Mouse (Mus musculus): Measurements from ENCODE around the gene Mfn1. TPM values are rescaled to one million over a fixed set of nuclear protein-coding genes. Genes with fewer than 3 reads are reported as not detected.
A peak's percentile ranks its signal among the peaks of the same experiment; 100 is the strongest.

The Mfn1 gene
- polyA plus RNA-seq, 1 experiment from 2014 or later, result 32.2 TPM

GRCm38 (mm10) chr3:32494387-32495087 lies 34.7 kb upstream of the Mfn1 start:
- Histone ChIP-seq H3K27ac (ENCODE audit: low read length) (no peak overlapping the region), H3K27me3 (ENCODE audit: control insufficient read depth, insufficient read depth, low read depth, low read length) (no peaks in the 10 kb centered on the region), H3K4me1 (replicated peaks; ENCODE audit: control insufficient read depth, insufficient read depth, low read length) (no peaks in the 10 kb centered on the region), H3K4me3 (ENCODE audit: low read length) (no peak overlapping the region), H3K36me3 (ENCODE audit: control insufficient read depth, insufficient read depth, low read length) (no peaks in the 10 kb centered on the region), H3K9ac (ENCODE audit: low read length) (no peak overlapping the region), H3K4me2 (ENCODE audit: low read depth, low read length) (no peak overlapping the region), H3K9me3 (ENCODE audit: control insufficient read depth, low read length) (no peaks in the 10 kb centered on the region)
- ATAC-seq (ENCODE audit: low read depth), result no peak
- 82% methylated on average over 8 of the region's 8 CpGs for WGBS

- no peak overlapping the region for H3K4me2 ChIP-seq (ENCODE audit: low read depth, low read length)
- no peaks in the 10 kb centered on the region for H3K36me3 ChIP-seq (ENCODE audit: control insufficient read depth, insufficient read depth, low read length)
- no peak overlapping the region for H3K9ac ChIP-seq (ENCODE audit: low read length)
- no peak overlapping the region for H3K4me3 ChIP-seq (ENCODE audit: low read length)
- H3K4me1 ChIP-seq (replicated peaks; ENCODE audit: control insufficient read depth, insufficient read depth, low read length), result no peaks in the 10 kb centered on the region
- 71% methylated on average over 8 of the region's 8 CpGs for WGBS
- no peak for ATAC-seq (ENCODE audit: low read depth)
- no peaks in the 10 kb centered on the region for H3K9me3 ChIP-seq (ENCODE audit: control insufficient read depth, low read length)
- H3K27ac ChIP-seq (ENCODE audit: low read length), result no peak overlapping the region
- no peaks in the 10 kb centered on the region for H3K27me3 ChIP-seq (ENCODE audit: control insufficient read depth, insufficient read depth, low read depth, low read length)
Observed at GRCm38 (mm10) chr3:32495088-32495770, 34.0 kb upstream of the Mfn1 start.

GRCm38 (mm10) chr3:32495856-32496710 lies 33.2 kb upstream of the Mfn1 start:
- ATAC-seq (ENCODE audit: low read depth), result no peak
- 46% methylated on average over 7 of the region's 8 CpGs for WGBS
- Histone ChIP-seq H3K36me3 (ENCODE audit: control insufficient read depth, insufficient read depth, low read length) (no peaks in the 10 kb centered on the region), H3K4me3 (ENCODE audit: low read length) (no peak overlapping the region), H3K4me1 (replicated peaks; ENCODE audit: control insufficient read depth, insufficient read depth, low read length) (no peaks in the 10 kb centered on the region), H3K27me3 (ENCODE audit: control insufficient read depth, insufficient read depth, low read depth, low read length) (no peaks in the 10 kb centered on the region), H3K9ac (ENCODE audit: low read length) (no peak overlapping the region), H3K4me2 (ENCODE audit: low read depth, low read length) (no peak overlapping the region), H3K9me3 (ENCODE audit: control insufficient read depth, low read length) (no peaks in the 10 kb centered on the region), H3K27ac (ENCODE audit: low read length) (no peak overlapping the region)

GRCm38 (mm10) chr3:32496711-32497070 lies 32.6 kb upstream of the Mfn1 start:
- no peak overlapping the region for H3K9ac ChIP-seq (ENCODE audit: low read length)
- no peaks in the 10 kb centered on the region for H3K36me3 ChIP-seq (ENCODE audit: control insufficient read depth, insufficient read depth, low read length)
- 90% methylated on average over 1 of the region's 1 CpGs for WGBS
- H3K4me2 ChIP-seq (ENCODE audit: low read depth, low read length), result no peak overlapping the region
- no peak for ATAC-seq (ENCODE audit: low read depth)
- H3K27ac ChIP-seq (ENCODE audit: low read length), result no peak overlapping the region
- no peaks in the 10 kb centered on the region for H3K4me1 ChIP-seq (replicated peaks; ENCODE audit: control insufficient read depth, insufficient read depth, low read length)
- H3K9me3 ChIP-seq (ENCODE audit: control insufficient read depth, low read length), result no peaks in the 10 kb centered on the region
- H3K27me3 ChIP-seq (ENCODE audit: control insufficient read depth, insufficient read depth, low read depth, low read length), result no peaks in the 10 kb centered on the region
- H3K4me3 ChIP-seq (ENCODE audit: low read length), result no peak overlapping the region

GRCm38 (mm10) chr3:32500346-32500745 lies 28.9 kb upstream of the Mfn1 start:
- H3K4me2 ChIP-seq (ENCODE audit: low read depth, low read length), result no peak overlapping the region
- no peaks in the 10 kb centered on the region for H3K36me3 ChIP-seq (ENCODE audit: control insufficient read depth, insufficient read depth, low read length)
- H3K27me3 ChIP-seq (ENCODE audit: control insufficient read depth, insufficient read depth, low read depth, low read length), result no peaks in the 10 kb centered on the region
- H3K9ac ChIP-seq (ENCODE audit: low read length), result no peak overlapping the region
- no peak overlapping the region for H3K27ac ChIP-seq (ENCODE audit: low read length)
- ATAC-seq (ENCODE audit: low read depth), result no peak
- H3K4me3 ChIP-seq (ENCODE audit: low read length), result no peak overlapping the region
- 90% methylated on average over 2 of the region's 2 CpGs for WGBS
- H3K4me1 ChIP-seq (replicated peaks; ENCODE audit: control insufficient read depth, insufficient read depth, low read length), result no peaks in the 10 kb centered on the region
- H3K9me3 ChIP-seq (ENCODE audit: control insufficient read depth, low read length), result no peaks in the 10 kb centered on the region

GRCm38 (mm10) chr3:32505841-32506240 lies 23.4 kb upstream of the Mfn1 start:
- no peak overlapping the region for H3K4me2 ChIP-seq (ENCODE audit: low read depth, low read length)
- no peaks in the 10 kb centered on the region; the same call in 1 of the 2 replicates for H3K4me1 ChIP-seq (replicated peaks; ENCODE audit: control insufficient read depth, insufficient read depth, low read length)
- H3K27me3 ChIP-seq (ENCODE audit: control insufficient read depth, insufficient read depth, low read depth, low read length), result no peaks in the 10 kb centered on the region
- no peak overlapping the region for H3K4me3 ChIP-seq (ENCODE audit: low read length)
- ATAC-seq (ENCODE audit: low read depth), result no peak
- WGBS, result 48% methylated on average over 3 of the region's 3 CpGs
- no peak overlapping the region for H3K27ac ChIP-seq (ENCODE audit: low read length)
- no peak overlapping the region for H3K9ac ChIP-seq (ENCODE audit: low read length)
- no peaks in the 10 kb centered on the region for H3K9me3 ChIP-seq (ENCODE audit: control insufficient read depth, low read length)
- H3K36me3 ChIP-seq (ENCODE audit: control insufficient read depth, insufficient read depth, low read length), result no peaks in the 10 kb centered on the region

- WGBS, result 50% methylated on average over 11 of the region's 11 CpGs
- Histone ChIP-seq H3K4me1 (replicated peaks; ENCODE audit: control insufficient read depth, insufficient read depth, low read length) (peaks cover 2% of the 10 kb centered on the region; the same call in 1 of the 2 replicates), H3K9ac (ENCODE audit: low read length) (no peak overlapping the region), H3K4me2 (ENCODE audit: low read depth, low read length) (no peak overlapping the region), H3K9me3 (ENCODE audit: control insufficient read depth, low read length) (no peaks in the 10 kb centered on the region), H3K4me3 (ENCODE audit: low read length) (no peak overlapping the region), H3K27ac (ENCODE audit: low read length) (no peak overlapping the region), H3K36me3 (ENCODE audit: control insufficient read depth, insufficient read depth, low read length) (no peaks in the 10 kb centered on the region), H3K27me3 (ENCODE audit: control insufficient read depth, insufficient read depth, low read depth, low read length) (no peaks in the 10 kb centered on the region)
- ATAC-seq (ENCODE audit: low read depth), result no peak
Observed at GRCm38 (mm10) chr3:32506366-32507225, 22.7 kb upstream of the Mfn1 start.

GRCm38 (mm10) chr3:32508666-32509324 lies 20.5 kb upstream of the Mfn1 start:
- Histone ChIP-seq H3K36me3 (ENCODE audit: control insufficient read depth, insufficient read depth, low read length) (no peaks in the 10 kb centered on the region), H3K27ac (ENCODE audit: low read length) (no peak overlapping the region), H3K4me3 (ENCODE audit: low read length) (peak overlapping the region; percentile 22; the same call in 1 of the 2 replicates), H3K4me2 (ENCODE audit: low read depth, low read length) (peak overlapping the region; percentile 63), H3K4me1 (replicated peaks; ENCODE audit: control insufficient read depth, insufficient read depth, low read length) (peaks cover 7% of the 10 kb centered on the region; the same call in 1 of the 2 replicates), H3K27me3 (ENCODE audit: control insufficient read depth, insufficient read depth, low read depth, low read length) (no peaks in the 10 kb centered on the region), H3K9ac (ENCODE audit: low read length) (no peak overlapping the region), H3K9me3 (ENCODE audit: control insufficient read depth, low read length) (no peaks in the 10 kb centered on the region)
- WGBS, result 2% methylated on average over 17 of the region's 17 CpGs
- no peak for ATAC-seq (ENCODE audit: low read depth)
